Mouse (Mus musculus) limb, embryonic 15.5 days (tissue): ENCODE results near the gene Adamtsl5. TPM values are rescaled to one million over a fixed set of nuclear protein-coding genes. Genes with fewer than 3 reads are reported as not detected.
A peak's percentile ranks its signal among the peaks of the same experiment; 100 is the strongest.

Experiments used
- ATAC-seq: fragments of 200-750 bp; cut with Nextera tagmentation; 2 replicates; pipeline ENCODE4 v1.8.0; 2017; ENCODE audit warnings: low read depth, moderate TSS enrichment; ENCODE audit not compliant: insufficient number of reproducible peaks, low FRiP score, low TSS enrichment
- H3K27ac ChIP-seq: fragments of 300-500 bp; sonication (generic); 2 replicates; pipeline ENCODE4 v1.5.1; 2015; ENCODE audit warnings: moderate library complexity, mild to moderate bottlenecking, inconsistent platforms
- H3K27me3 ChIP-seq: fragments of 300-500 bp; sonication (generic); 2 replicates; pipeline ENCODE4 v1.6.1; 2015; ENCODE audit warnings: inconsistent platforms
- H3K36me3 ChIP-seq: fragments of 300-500 bp; sonication (generic); 2 replicates; pipeline ENCODE4 v1.6.1; 2015; ENCODE audit warnings: inconsistent platforms
- H3K4me1 ChIP-seq: fragments of 300-500 bp; sonication (generic); 2 replicates; pipeline ENCODE4 v1.6.1; 2015; ENCODE audit warnings: inconsistent platforms
- H3K4me2 ChIP-seq: fragments of 300-500 bp; sonication (generic); 2 replicates; pipeline ENCODE4 v1.6.1; 2015; ENCODE audit warnings: mild to moderate bottlenecking, inconsistent platforms
- H3K4me3 ChIP-seq: fragments of 300-500 bp; sonication (generic); 2 replicates; pipeline ENCODE4 v1.5.1; 2015; ENCODE audit warnings: mild to moderate bottlenecking, inconsistent platforms
- H3K9ac ChIP-seq: fragments of 300-500 bp; sonication (generic); 2 replicates; pipeline ENCODE4 v1.6.1; 2015; ENCODE audit warnings: inconsistent platforms
- H3K9me3 ChIP-seq: fragments of 300-500 bp; sonication (generic); 2 replicates; pipeline ENCODE4 v1.6.1; 2016; ENCODE audit warnings: inconsistent platforms
- WGBS: fragments of 180-500 bp; shearing (Covaris S2); methylation state at CpG from one replicate; pipeline ENCODE4 v1.1.7; 2015; 5-methylcytosine and 5-hydroxymethylcytosine counted together
- polyA plus RNA-seq: library from polyadenylated mRNA; unstranded; fragments of >200 nt; fragmentation: Nextera tagmentation; extraction: Ambion mirVana; gene quantifications from 2 replicates; pipeline ENCODE4 v1.2.1, GENCODE M21; 2015

Gene Adamtsl5
- polyA plus RNA-seq, 1 experiment from 2014 or later = 11.9 TPM

- ATAC-seq = no peak
- Histone ChIP-seq H3K27me3 (peaks cover 65% of the 10 kb centered on the region), H3K4me1 (peaks cover 40% of the 10 kb centered on the region), H3K4me3 (0 out of 2 replicates have a peak overlapping the region, but pooled peaks have one; percentile 1), H3K4me2 (peak overlapping the region; percentile 25; the same call in 1 of the 2 replicates), H3K36me3 (peaks cover 14% of the 10 kb centered on the region), H3K27ac (no peak overlapping the region), H3K9me3 (no peaks in the 10 kb centered on the region), H3K9ac (no peak overlapping the region)
- 3% methylated on average over 26 of the region's 26 CpGs for WGBS
These were observed 49.5 kb downstream of the Adamtsl5 start for GRCm38 (mm10) chr10:80298571-80299281.

GRCm38 (mm10) chr10:80297526-80298133 lies 50.6 kb downstream of the Adamtsl5 start:
- peaks cover 19% of the 10 kb centered on the region for H3K36me3 ChIP-seq
- no peak for ATAC-seq
- peaks cover 60% of the 10 kb centered on the region for H3K27me3 ChIP-seq
- H3K4me1 ChIP-seq = peaks cover 47% of the 10 kb centered on the region
- no peak overlapping the region for H3K4me3 ChIP-seq
- H3K4me2 ChIP-seq = no peak overlapping the region
- H3K9me3 ChIP-seq = no peaks in the 10 kb centered on the region
- 63% methylated on average over 8 of the region's 8 CpGs for WGBS
- no peak overlapping the region for H3K9ac ChIP-seq
- no peak overlapping the region for H3K27ac ChIP-seq

- H3K27me3 ChIP-seq = peaks cover 52% of the 10 kb centered on the region
- peaks cover 44% of the 10 kb centered on the region for H3K4me1 ChIP-seq
- H3K9ac ChIP-seq = no peak overlapping the region
- no peak for ATAC-seq
- H3K36me3 ChIP-seq = peaks cover 19% of the 10 kb centered on the region
- no peak overlapping the region for H3K27ac ChIP-seq
- whole genome bisulfite sequencing = 81% methylated on average over 5 of the region's 5 CpGs
- H3K4me3 ChIP-seq = 0 out of 2 replicates have a peak overlapping the region, but pooled peaks have one; percentile 44
- H3K4me2 ChIP-seq = no peak overlapping the region
- H3K9me3 ChIP-seq = no peaks in the 10 kb centered on the region
These were observed 51.4 kb downstream of the Adamtsl5 start for GRCm38 (mm10) chr10:80296824-80297223.

- Histone ChIP-seq H3K27ac (peak within 1 kb of the TSS; percentile 69), H3K4me3 (peak within 1 kb of the TSS; percentile 44), H3K27me3 (peaks cover 42% of the 10 kb centered on the region), H3K4me1 (peaks cover 46% of the 10 kb centered on the region), H3K4me2 (peak within 1 kb of the TSS; percentile 81), H3K36me3 (peaks cover 19% of the 10 kb centered on the region), H3K9ac (peak within 1 kb of the TSS; percentile 24), H3K9me3 (no peaks in the 10 kb centered on the region)
- under 1% methylated on average over 26 of the region's 26 CpGs for WGBS
- peak; percentile 46; the same call in 1 of the 2 replicates for ATAC-seq
These were observed 52.4 kb downstream of the Adamtsl5 start, which contains the start of gene Apc2 for GRCm38 (mm10) chr10:80295618-80296425. Apc2 (plus strand) TSS chr10:80295977.

GRCm38 (mm10) chr10:80294788-80295303 lies 53.4 kb downstream of the Adamtsl5 start:
- Histone ChIP-seq H3K9me3 (no peaks in the 10 kb centered on the region), H3K27ac (peak overlapping the region; percentile 23; the same call in 1 of the 2 replicates), H3K4me1 (peaks cover 46% of the 10 kb centered on the region), H3K4me3 (no peak overlapping the region), H3K9ac (no peak overlapping the region), H3K36me3 (peaks cover 19% of the 10 kb centered on the region), H3K27me3 (peaks cover 32% of the 10 kb centered on the region), H3K4me2 (no peak overlapping the region)
- no peak for ATAC-seq
- WGBS = 39% methylated on average over 7 of the region's 7 CpGs

GRCm38 (mm10) chr10:80294311-80294710 lies 53.9 kb downstream of the Adamtsl5 start:
- peaks cover 46% of the 10 kb centered on the region for H3K4me1 ChIP-seq
- no peak overlapping the region for H3K4me2 ChIP-seq
- peaks cover 27% of the 10 kb centered on the region for H3K27me3 ChIP-seq
- ATAC-seq = no peak
- 62% methylated on average over 4 of the region's 4 CpGs for WGBS
- no peak overlapping the region for H3K9ac ChIP-seq
- H3K27ac ChIP-seq = no peak overlapping the region
- H3K36me3 ChIP-seq = peaks cover 21% of the 10 kb centered on the region
- no peaks in the 10 kb centered on the region for H3K9me3 ChIP-seq
- peak overlapping the region; percentile 68; the same call in 1 of the 2 replicates for H3K4me3 ChIP-seq

- Histone ChIP-seq H3K9me3 (no peaks in the 10 kb centered on the region), H3K27me3 (peaks cover 17% of the 10 kb centered on the region), H3K4me2 (peak overlapping the region; percentile 75), H3K4me1 (peaks cover 42% of the 10 kb centered on the region), H3K27ac (peak overlapping the region; percentile 96), H3K9ac (peak overlapping the region; percentile 92), H3K36me3 (peaks cover 31% of the 10 kb centered on the region), H3K4me3 (peak overlapping the region; percentile 68)
- no peak for ATAC-seq
- WGBS = 16% methylated on average over 14 of the region's 14 CpGs
These were observed 54.9 kb downstream of the Adamtsl5 start for GRCm38 (mm10) chr10:80293325-80293724.

GRCm38 (mm10) chr10:80292251-80293146 lies 55.7 kb downstream of the Adamtsl5 start, which contains the start of gene Rps15:
Rps15 (plus strand) TSS chr10:80292453.
- Histone ChIP-seq H3K9ac (peak within 1 kb of the TSS; percentile 92), H3K27ac (peak within 1 kb of the TSS; percentile 96), H3K4me1 (peaks cover 42% of the 10 kb centered on the region), H3K4me3 (peak within 1 kb of the TSS; percentile 68), H3K4me2 (peak within 1 kb of the TSS; percentile 75), H3K9me3 (no peaks in the 10 kb centered on the region), H3K36me3 (peaks cover 37% of the 10 kb centered on the region), H3K27me3 (peaks cover 9% of the 10 kb centered on the region)
- under 1% methylated on average over 72 of the region's 72 CpGs for WGBS
- peak; percentile 84 for ATAC-seq
